Mouse (Mus musculus): ENCODE data around the gene Olfr628. TPM values are rescaled to one million over a fixed set of nuclear protein-coding genes. Genes with fewer than 3 reads are reported as not detected.

Gene Olfr628
- polyA plus RNA-seq (2012; rRNA removed; ENCODE audit: low replicate concordance): not detected in 2 replicates

DNA sequence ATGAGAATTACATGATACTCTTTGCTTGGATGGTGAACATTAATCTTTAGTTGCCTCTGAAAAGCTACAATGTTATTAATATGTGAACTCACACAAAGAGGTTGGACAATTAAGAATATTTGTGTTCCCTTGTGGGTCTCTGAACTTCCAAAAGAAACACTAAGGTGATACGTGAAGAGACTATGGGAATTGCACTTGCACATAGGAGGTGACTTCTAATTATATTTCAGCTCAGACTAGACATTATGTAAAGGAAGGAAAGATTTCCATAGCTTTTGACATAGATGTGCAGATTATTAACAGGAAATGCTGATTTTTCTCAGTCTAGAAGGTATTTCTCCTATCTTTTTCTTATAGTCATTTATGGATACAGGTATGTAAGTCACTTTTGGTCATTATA lies at the start of gene Olfr628:
Gene Olfr628 (plus strand): TSS at position 301 of the 400 bp plus-strand sequence.

DNA sequence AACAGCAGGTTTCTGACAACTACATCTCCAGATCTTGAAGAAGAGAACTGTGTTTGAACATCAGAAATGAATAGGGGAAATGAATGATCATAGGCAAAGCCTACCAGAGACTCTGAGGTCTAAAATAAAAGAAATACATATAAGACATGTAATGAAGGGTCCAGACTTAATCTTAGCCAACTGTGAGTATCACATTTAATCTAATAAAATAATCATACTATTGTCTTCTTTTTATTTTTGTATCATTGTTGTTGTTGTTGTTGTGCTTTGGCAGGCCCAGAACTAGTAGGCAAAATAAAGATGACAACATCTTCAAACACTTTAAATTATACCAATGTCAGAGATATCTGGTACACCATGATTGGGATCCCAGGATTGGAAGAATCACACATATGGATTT lies 47.8 kb upstream of the Olfr628 start, which contains the start of gene Olfr625-ps1:
Gene Olfr625-ps1 (plus strand): TSS at position 301 of the 400 bp plus-strand sequence.

DNA sequence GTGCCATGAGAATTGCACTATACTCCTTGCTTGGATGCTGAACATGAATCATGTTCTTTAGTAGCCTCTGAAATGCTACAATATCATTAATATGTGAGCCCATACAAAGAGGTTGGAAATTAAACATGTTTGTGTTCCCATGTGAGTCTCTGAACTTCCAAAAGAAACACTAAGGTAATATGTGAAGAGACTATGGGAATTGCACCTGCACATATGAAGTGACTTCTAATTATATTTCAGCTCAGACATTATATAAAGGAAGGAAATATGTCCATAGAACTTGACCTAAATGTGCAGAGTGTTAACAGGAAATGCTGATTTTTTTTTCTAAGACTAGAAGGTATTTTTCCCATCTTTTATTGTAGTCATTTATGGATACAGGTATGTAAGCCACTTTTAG lies 15.8 kb upstream of the Olfr628 start, which contains the start of gene Olfr243:
Gene Olfr243 (plus strand): TSS at position 301 of the 400 bp plus-strand sequence.

DNA sequence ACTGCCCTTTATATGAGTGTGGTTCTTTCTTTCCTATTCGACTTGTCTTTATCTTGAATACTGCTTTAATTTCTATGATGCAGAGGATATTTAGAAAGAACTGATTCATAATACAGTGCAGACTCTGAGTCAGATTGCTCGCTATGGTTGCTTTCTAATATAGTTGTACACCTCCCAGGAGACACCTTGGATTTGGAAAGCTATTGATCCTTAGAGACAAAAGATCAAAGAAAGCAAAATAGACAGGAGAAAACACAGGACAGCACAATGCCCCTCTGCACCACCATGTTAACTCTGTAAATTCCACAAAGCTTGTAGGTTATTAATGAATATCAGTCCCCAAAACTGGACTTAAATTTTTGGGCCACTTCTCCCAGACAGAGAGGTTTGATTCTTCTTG lies 14.7 kb downstream of the Olfr628 start, which contains the start of gene Olfr629:
Gene Olfr629 (minus strand): TSS at position 101 of the 400 bp plus-strand sequence.

DNA sequence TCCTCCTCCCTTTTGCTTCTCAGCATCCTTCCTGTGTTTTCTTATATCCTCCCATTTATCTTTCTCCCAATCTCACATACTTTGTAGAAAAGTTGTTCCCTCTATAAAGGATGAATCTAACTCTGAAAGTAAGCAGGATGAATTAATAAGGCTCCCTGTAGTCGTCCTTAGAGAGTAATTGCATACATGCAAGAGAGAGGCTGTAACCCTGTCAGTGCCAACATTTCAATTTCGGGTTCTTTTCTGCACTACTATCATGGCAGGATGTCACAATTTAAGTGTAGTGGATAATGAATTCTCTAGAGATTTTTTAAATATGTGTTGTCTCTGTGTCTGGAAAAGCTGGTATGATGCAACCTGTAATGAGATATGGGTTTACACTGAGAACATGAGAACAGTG lies 27.1 kb downstream of the Olfr628 start, which contains the start of gene Olfr630:
Gene Olfr630 (minus strand): TSS at position 101 of the 400 bp plus-strand sequence.

DNA sequence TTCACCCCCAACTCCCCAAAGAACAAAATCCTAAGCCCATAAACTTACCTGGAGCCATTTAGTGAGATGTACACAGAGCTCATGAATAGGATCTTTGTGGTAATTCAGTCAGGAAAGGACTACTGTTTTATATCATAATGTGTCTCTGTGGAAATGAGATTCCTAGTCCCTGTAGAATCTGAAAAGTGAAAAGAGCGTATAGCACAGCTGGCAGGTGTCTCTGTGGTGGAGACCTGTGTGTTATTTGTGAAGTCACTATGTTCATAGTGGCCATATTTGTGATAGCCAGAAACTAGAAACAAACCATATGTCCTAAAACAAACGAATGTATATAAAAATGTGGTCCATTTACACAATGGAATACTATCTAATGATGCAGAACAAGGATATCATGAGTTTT lies 41.3 kb downstream of the Olfr628 start, which contains the start of gene Olfr69:
Gene Olfr69 (minus strand): TSS at position 101 of the 400 bp plus-strand sequence.

DNA sequence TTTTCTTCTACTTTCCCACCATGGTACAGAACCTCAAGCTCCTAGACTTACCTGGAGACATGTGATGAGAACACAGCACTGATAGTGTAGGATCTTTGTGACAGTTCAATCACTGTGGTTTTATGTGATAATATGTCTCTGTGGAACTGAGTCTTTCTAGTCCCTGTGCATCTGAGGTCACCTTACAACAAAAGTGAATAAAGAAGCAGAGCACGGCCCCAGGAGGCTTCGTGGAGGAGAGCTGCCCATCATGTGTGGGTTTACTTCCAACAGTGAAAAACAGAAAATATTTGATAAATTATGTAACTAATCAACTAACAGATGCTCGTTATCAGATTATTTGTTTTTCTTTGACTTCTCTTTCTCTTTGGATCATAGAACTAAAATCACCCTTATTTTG lies 49.4 kb downstream of the Olfr628 start, which contains the start of gene Olfr68:
Gene Olfr68 (minus strand): TSS at position 101 of the 400 bp plus-strand sequence.

Other genes starting within 250 kb of the Olfr628 start
- gene Olfr609, start 232.3 kb upstream of the Olfr628 start, polyA plus RNA-seq (2012; rRNA removed; ENCODE audit: low replicate concordance): not detected in 2 replicates
- gene Olfr610, start 218.3 kb upstream of the Olfr628 start, polyA plus RNA-seq (2012; rRNA removed; ENCODE audit: low replicate concordance): not detected in 2 replicates
- gene Olfr611, start 209.5 kb upstream of the Olfr628 start, polyA plus RNA-seq (2012; rRNA removed; ENCODE audit: low replicate concordance): not detected in 2 replicates
- not detected in 2 replicates for gene Olfr612, start 187.7 kb upstream of the Olfr628 start, polyA plus RNA-seq (2012; rRNA removed; ENCODE audit: low replicate concordance)
- not detected in 2 replicates for gene Olfr613, start 182.3 kb upstream of the Olfr628 start, polyA plus RNA-seq (2012; rRNA removed; ENCODE audit: low replicate concordance)
- gene Olfr615, start 174.3 kb upstream of the Olfr628 start, polyA plus RNA-seq (2012; rRNA removed; ENCODE audit: low replicate concordance): not detected in 2 replicates
- gene Olfr616, start 161.2 kb upstream of the Olfr628 start, polyA plus RNA-seq (2012; rRNA removed; ENCODE audit: low replicate concordance): not detected in 2 replicates
- gene Olfr617, start 157.3 kb upstream of the Olfr628 start, polyA plus RNA-seq (2012; rRNA removed; ENCODE audit: low replicate concordance): not detected in 2 replicates
- gene Olfr618, start 140.3 kb upstream of the Olfr628 start, polyA plus RNA-seq (2012; rRNA removed; ENCODE audit: low replicate concordance): not detected in 2 replicates
- gene Olfr619, start 129.8 kb upstream of the Olfr628 start, polyA plus RNA-seq (2012; rRNA removed; ENCODE audit: low replicate concordance): not detected in 2 replicates
- gene Olfr620, start 117.8 kb upstream of the Olfr628 start, polyA plus RNA-seq (2012; rRNA removed; ENCODE audit: low replicate concordance): not detected in 2 replicates
- not detected in 2 replicates for gene Olfr622, start 87.7 kb upstream of the Olfr628 start, polyA plus RNA-seq (2012; rRNA removed; ENCODE audit: low replicate concordance)
- gene Olfr623, start 66.7 kb upstream of the Olfr628 start, polyA plus RNA-seq (2012; rRNA removed; ENCODE audit: low replicate concordance): not detected in 2 replicates
- not detected in 2 replicates for gene Olfr624, start 59.2 kb upstream of the Olfr628 start, polyA plus RNA-seq (2012; rRNA removed; ENCODE audit: low replicate concordance)
- not detected in 2 replicates for gene Olfr625-ps1, start 47.7 kb upstream of the Olfr628 start, polyA plus RNA-seq (2012; rRNA removed; ENCODE audit: low replicate concordance)
- gene Olfr243, start 15.7 kb upstream of the Olfr628 start, polyA plus RNA-seq (2012; rRNA removed; ENCODE audit: low replicate concordance): not detected in 2 replicates
- not detected in 2 replicates for gene Olfr629, start 14.6 kb downstream of the Olfr628 start, polyA plus RNA-seq (2012; rRNA removed; ENCODE audit: low replicate concordance)
- gene Olfr630, start 27.0 kb downstream of the Olfr628 start, polyA plus RNA-seq (2012; rRNA removed; ENCODE audit: low replicate concordance): not detected in 2 replicates
- gene Olfr69, start 41.2 kb downstream of the Olfr628 start, polyA plus RNA-seq (2012; rRNA removed; ENCODE audit: low replicate concordance): not detected in 2 replicates
- gene Olfr68, start 49.3 kb downstream of the Olfr628 start, polyA plus RNA-seq (2012; rRNA removed; ENCODE audit: low replicate concordance): not detected in 2 replicates
- not detected in 2 replicates for gene Olfr67, start 61.4 kb downstream of the Olfr628 start, polyA plus RNA-seq (2012; rRNA removed; ENCODE audit: low replicate concordance)
- gene Hbb-bt, start 83.6 kb downstream of the Olfr628 start, polyA plus RNA-seq (2012; rRNA removed; ENCODE audit: low replicate concordance): 130 and 168 TPM in 2 replicates
- gene Hbb-bs, start 97.7 kb downstream of the Olfr628 start, polyA plus RNA-seq (2012; rRNA removed; ENCODE audit: low replicate concordance): 1,520 and 2,066 TPM in 2 replicates
- gene Hbb-bh2, start 110.1 kb downstream of the Olfr628 start, polyA plus RNA-seq (2012; rRNA removed; ENCODE audit: low replicate concordance): not detected in 2 replicates
- gene Hbb-bh1, start 112.8 kb downstream of the Olfr628 start, polyA plus RNA-seq (2012; rRNA removed; ENCODE audit: low replicate concordance): not detected in 2 replicates
- not detected in 2 replicates for gene Hbb-y, start 122.8 kb downstream of the Olfr628 start, polyA plus RNA-seq (2012; rRNA removed; ENCODE audit: low replicate concordance)
- gene Olfr66, start 155.9 kb downstream of the Olfr628 start, polyA plus RNA-seq (2012; rRNA removed; ENCODE audit: low replicate concordance): not detected in 2 replicates
- gene Olfr64, start 164.1 kb downstream of the Olfr628 start, polyA plus RNA-seq (2012; rRNA removed; ENCODE audit: low replicate concordance): not detected in 2 replicates
- gene Olfr65, start 173.1 kb downstream of the Olfr628 start, polyA plus RNA-seq (2012; rRNA removed; ENCODE audit: low replicate concordance): not detected in 2 replicates
- not detected in 2 replicates for gene Olfr631, start 198.5 kb downstream of the Olfr628 start, polyA plus RNA-seq (2012; rRNA removed; ENCODE audit: low replicate concordance)
- not detected in 2 replicates for gene Olfr632, start 204.0 kb downstream of the Olfr628 start, polyA plus RNA-seq (2012; rRNA removed; ENCODE audit: low replicate concordance)
- not detected in 2 replicates for gene Olfr633, start 214.1 kb downstream of the Olfr628 start, polyA plus RNA-seq (2012; rRNA removed; ENCODE audit: low replicate concordance)
- gene Olfr635, start 240.8 kb downstream of the Olfr628 start, polyA plus RNA-seq (2012; rRNA removed; ENCODE audit: low replicate concordance): not detected in 2 replicates

Measured in subcutaneous adipose tissue, adult 2 months (tissue).